Mouse (Mus musculus) layer of hippocampus, adult 9-10 months (tissue): ENCODE measurements around the gene Chtf18.

Experiments used
- DNase-seq: peaks from one replicate; pipeline ENCODE4 v3.0.0; 2022; ENCODE audit warnings: low spot score

The Chtf18 gene

GRCm38 (mm10) chr17:25735246-25735645, 8.0 kb upstream of the Chtf18 start:
- no peak for DNase-seq

GRCm38 (mm10) chr17:25732082-25732481, 4.9 kb upstream of the Chtf18 start:
- peak; percentile 75 for DNase-seq

- no peak for DNase-seq
Observed at GRCm38 (mm10) chr17:25728009-25728270, 721 bp upstream of the Chtf18 start.

GRCm38 (mm10) chr17:25725264-25725663, 2.0 kb downstream of the Chtf18 start:
- DNase-seq: no peak

GRCm38 (mm10) chr17:25723919-25724318, 3.3 kb downstream of the Chtf18 start:
- no peak for DNase-seq

GRCm38 (mm10) chr17:25723470-25723869, 3.7 kb downstream of the Chtf18 start:
- no peak for DNase-seq

GRCm38 (mm10) chr17:25721476-25721875, 5.7 kb downstream of the Chtf18 start:
- DNase-seq: no peak

GRCm38 (mm10) chr17:25717691-25718090, 9.5 kb downstream of the Chtf18 start:
- no peak for DNase-seq

- DNase-seq: no peak
Observed at GRCm38 (mm10) chr17:25716711-25717637, 10.2 kb downstream of the Chtf18 start, which contains the start of gene Gng13. Gene Gng13 (plus strand): TSS chr17:25717171.

GRCm38 (mm10) chr17:25716130-25716529, 11.1 kb downstream of the Chtf18 start:
- no peak for DNase-seq

GRCm38 (mm10) chr17:25715627-25716026, 11.6 kb downstream of the Chtf18 start:
- DNase-seq: no peak

GRCm38 (mm10) chr17:25711136-25711535, 16.1 kb downstream of the Chtf18 start:
- DNase-seq: no peak

- no peak for DNase-seq
Observed at GRCm38 (mm10) chr17:25709994-25710393, 17.2 kb downstream of the Chtf18 start.

- no peak for DNase-seq
Observed at GRCm38 (mm10) chr17:25700863-25701496, 26.2 kb downstream of the Chtf18 start.

- DNase-seq: peak; percentile 80
Observed at GRCm38 (mm10) chr17:25698446-25698845, 28.8 kb downstream of the Chtf18 start.

GRCm38 (mm10) chr17:25696263-25696662, 31.0 kb downstream of the Chtf18 start:
- no peak for DNase-seq

- DNase-seq: no peak
Observed at GRCm38 (mm10) chr17:25688922-25689321, 38.3 kb downstream of the Chtf18 start.

GRCm38 (mm10) chr17:25686323-25686722, 40.9 kb downstream of the Chtf18 start:
- no peak for DNase-seq

GRCm38 (mm10) chr17:25681636-25682035, 45.6 kb downstream of the Chtf18 start:
- no peak for DNase-seq

- no peak for DNase-seq
Observed at GRCm38 (mm10) chr17:25679818-25680217, 47.4 kb downstream of the Chtf18 start.

GRCm38 (mm10) chr17:25677969-25678368, 49.2 kb downstream of the Chtf18 start:
- no peak for DNase-seq

- no peak for DNase-seq
Observed at GRCm38 (mm10) chr17:25672982-25673381, 54.2 kb downstream of the Chtf18 start.
